Mouse (Mus musculus) cerebellum, postnatal 4 days (tissue): ENCODE data around the gene Susd4.

Experiments
- DNase-seq, 2 experiments: peaks; one replicate each; pipeline ENCODE4 v3.0.0; 2022; ENCODE audit warnings: low spot score in 2 of 2, mixed read lengths in 1 of 2

Susd4 gene

DNA sequence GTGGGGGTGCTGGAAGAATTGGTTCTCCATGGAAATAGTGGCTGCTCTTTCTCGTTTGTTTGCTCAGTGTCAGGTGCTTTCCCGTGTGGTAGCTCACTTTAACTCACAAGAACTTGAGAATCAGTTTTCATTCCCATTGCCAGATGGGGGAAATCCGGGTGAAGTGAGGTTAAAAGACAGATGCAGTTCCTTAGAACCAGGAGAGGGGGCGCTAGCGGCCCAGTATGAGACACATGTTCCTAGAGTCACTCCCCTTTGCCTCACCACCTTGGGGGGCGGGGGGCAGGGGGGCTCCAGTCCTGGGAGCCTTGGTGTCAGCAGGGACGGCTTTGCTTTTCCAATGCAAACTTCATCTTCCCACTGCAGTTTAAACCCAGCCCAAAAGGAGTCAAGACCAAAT is 23.4 kb downstream of the Susd4 start:
- no peak for DNase-seq

DNA sequence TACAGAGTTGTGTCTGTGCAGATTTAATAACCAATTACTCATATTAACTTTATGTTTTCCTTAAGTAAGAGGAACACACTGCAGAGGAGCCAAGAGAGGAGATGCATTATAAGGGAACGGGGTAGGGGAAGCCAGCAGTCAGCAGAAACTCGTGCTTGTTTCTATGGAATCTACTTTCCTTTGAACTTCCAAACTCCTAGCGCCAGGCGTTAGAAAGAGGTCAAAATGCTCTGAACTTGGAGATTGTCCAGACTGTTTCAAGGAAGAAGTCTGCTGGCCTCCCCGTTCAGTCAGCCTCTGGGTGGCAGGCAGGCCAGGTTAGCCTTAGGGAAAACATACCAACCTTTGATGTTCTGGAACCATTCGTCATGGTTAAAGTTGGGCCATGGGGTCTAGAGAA is 25.2 kb downstream of the Susd4 start:
- DNase-seq: no peak

DNA sequence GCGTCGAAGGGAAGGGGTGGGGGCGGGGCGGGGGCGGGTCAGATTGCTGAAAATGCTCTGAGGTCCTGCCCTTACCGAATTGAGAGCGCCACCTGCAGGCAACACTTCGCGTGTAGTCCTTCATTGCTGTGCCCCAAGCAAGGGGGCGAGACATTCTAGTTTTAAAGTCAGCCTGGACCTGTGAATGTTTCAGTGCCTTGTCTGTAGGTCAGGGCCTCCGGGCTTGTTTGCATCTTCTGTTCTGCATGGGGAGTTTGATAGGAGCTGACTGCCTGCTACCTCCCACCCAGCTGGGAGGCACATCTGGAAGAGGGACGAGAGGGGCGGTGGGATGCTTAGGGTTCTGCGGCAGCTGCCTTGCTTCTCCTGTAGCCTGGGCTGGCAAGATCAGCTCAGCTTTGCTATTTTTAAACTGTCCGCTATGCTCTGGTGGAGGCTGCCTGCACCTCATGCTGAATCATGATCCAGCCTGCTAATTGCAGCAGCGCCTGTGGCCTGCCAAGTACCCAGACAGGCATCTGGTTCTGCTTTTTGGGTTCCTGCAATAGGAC is 28.9 kb downstream of the Susd4 start:
- peak; percentile 49 to 66 for DNase-seq

DNA sequence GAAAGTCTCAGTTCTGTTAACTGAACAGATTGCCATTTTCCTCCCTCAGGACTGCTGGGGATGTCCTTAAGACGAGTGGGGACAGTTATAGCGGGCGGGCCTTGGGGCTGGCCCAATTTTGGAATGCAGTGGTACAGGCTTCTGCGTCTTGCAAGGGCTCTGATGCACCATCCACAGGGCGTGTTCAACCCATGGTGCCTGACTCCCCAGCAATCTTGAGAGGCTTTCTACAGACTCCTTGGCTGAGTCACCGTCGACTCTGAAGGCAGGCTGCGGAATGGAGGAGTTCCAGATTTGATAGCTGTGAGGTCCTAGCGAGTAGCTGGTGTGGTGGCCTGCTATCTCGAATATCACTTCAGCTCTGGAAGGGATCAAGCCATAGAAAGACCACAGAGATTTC is 30.6 kb downstream of the Susd4 start:
- DNase-seq: no peak

DNA sequence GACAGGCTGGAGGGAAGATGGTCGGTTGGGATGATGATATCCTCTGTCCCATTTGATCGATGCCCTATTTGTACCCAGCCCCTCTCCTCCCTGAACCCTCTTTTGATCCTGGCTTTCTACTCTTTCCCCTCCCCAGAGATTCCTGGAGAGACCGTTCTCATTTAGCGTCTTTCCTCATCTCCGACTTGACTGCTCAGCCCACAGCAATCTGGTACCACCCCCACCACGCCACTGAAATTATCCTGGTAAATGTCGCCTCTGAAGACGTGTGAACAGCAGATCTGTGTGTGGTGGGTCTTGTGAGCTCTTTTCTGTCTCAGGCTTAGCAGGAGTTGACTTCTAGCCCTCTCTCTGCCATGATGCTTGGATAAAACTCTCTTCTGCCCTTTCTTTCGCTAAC is 31.0 kb downstream of the Susd4 start:
- DNase-seq: no peak

DNA sequence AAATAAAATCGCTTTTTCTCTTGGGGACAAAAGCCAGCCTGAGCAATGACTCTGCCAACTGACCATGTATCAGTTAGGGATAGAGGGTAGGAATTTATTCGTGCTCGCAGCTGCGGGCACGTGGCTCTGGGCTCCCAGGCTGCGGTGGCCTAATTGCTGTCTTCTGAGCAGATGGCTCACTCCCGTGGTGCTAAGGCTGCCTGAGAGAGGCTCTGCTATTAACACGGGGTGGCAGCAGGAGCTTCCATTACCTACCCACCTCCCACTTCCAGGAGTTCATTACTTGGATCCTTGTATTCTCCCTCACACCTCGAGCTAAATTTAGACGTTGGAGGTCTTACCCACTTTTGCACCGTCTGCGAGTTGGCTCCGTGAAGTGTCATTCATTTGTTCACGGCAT is 33.4 kb downstream of the Susd4 start:
- DNase-seq: no peak

DNA sequence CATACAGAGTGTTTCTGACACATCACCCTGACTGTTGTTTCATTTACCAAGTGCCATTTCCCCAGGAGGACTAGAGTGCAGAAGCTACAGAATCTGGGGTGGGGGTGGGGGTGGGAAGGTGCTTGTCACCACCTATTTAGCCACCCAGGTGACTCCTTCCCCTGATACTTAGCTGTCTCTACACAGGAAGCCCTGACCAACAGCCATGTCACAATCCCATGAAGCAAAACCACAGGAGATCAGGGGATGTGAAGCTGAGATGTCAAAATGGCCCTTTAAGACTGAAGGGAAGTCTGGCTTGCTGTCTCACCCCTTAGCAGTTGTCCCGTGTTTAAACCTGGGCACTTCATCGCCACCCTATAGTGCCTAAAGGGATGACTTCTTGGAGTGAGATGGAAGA is 37.9 kb downstream of the Susd4 start:
- no peak for DNase-seq

DNA sequence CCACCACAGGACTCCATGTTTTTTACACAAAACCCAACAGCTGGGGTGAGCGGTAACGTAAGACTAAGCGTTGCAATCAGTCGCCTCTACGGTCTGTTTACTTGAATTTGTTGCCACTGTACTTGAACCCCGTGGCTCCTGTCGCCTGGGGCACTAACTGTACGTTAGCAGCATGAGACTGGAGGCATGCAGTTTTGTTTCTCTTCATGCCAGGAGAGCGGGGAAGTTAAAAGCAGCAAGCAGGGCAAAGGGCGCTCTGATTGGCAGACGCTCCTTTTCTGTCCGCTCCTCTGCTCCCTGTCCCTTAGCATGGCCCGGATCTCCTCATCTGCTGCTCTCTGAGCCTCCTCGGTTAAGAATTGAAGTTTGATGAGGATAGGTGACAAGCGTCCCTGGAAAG is 39.2 kb downstream of the Susd4 start:
- DNase-seq: no peak

DNA sequence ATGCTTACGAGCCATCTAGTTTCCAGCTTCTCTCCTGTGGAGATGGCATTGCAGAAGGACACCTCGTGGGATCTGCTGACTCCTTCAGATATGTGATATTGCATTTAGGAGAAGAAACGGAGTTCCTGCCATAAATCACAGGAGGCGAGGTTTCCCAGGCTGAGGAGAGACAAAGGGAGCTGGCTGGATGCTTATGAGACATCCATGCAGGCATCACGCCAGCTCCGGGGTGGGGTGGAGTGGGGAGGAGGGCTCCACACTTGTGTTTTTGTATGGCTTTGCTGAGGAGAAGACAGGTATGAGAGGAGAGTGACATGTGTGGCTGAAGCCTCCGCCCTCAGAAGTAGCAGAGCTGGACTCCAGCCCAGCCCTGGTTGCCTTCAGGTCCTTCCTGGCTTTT is 50.3 kb downstream of the Susd4 start:
- DNase-seq: no peak

DNA sequence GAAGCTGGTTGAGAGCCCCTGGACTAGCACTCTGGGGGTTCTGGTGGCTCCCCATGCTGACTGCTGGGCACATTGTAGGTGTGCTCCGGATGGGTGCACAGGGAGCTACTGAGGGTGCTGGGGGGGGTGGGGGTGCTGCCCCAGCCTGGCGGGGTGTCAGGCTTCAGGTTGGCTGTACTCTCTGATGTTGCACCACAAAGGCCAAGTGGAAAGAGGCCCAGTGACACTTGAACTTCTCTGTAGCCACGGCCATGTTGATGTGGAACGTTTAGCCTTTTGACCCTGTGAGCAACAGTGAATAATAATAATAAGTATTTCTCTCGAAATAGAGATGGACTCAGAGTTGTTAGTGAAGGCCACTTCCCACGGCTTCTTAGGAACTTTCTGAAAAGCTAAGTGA is 50.9 kb downstream of the Susd4 start:
- DNase-seq: no peak

DNA sequence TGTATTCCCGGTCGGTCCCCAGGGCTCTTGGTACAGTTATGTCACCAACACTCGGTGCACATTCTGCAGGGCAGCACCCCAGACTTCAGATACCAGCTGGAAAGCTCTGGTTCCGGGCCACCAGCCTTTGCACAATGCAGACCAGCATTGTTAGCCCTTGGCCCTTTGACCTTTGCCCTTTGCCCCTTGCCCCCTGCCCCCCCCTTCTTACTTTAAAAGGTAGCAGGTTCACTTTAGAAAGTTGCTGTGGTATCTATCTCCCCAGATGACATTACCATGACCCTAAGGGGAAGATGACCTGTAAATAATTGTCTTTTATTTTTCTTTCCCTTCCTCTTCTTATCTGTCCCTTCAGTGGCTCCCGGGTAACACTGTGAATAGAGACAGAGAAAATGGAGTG is 53.4 kb downstream of the Susd4 start:
- no peak for DNase-seq

DNA sequence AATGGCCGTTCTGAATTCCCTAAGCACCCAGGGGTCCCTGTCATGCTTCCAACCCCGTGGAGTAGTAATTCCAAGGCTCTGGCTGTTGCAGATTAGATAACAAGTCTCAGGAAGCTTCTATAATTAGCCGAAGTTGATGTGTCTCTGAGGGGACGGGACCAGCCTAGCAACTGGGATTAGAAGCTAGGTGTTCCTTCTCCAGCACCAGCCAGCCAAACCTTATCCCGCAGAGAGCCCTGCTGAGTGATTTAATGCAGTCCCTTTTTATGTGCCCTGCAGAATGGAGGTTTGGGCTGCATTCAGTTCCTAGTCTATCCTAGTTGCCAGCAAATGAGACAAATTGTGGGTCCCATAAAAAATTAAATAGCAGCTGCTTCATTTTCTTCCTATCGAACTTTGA is 54.0 kb downstream of the Susd4 start:
- no peak for DNase-seq

DNA sequence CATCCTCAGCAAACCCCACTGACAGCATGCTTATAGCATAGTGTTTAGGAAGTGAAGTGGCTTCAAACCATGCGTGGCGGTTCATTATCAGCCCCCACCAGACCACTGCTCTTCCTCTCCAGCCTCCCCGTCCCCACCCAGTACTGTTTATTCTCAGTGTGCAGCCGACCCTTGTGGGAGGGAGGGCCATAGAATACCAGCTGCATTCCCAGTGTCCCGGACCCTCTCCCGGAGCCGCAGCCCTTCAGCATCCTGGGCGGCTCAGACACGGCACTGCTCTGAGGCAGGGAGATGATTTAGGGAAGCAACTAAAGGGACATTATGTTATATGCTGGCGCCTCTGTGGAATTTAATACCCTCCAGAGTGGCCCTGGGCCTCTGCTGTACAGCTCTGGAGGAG is 55.3 kb downstream of the Susd4 start:
- no peak for DNase-seq

DNA sequence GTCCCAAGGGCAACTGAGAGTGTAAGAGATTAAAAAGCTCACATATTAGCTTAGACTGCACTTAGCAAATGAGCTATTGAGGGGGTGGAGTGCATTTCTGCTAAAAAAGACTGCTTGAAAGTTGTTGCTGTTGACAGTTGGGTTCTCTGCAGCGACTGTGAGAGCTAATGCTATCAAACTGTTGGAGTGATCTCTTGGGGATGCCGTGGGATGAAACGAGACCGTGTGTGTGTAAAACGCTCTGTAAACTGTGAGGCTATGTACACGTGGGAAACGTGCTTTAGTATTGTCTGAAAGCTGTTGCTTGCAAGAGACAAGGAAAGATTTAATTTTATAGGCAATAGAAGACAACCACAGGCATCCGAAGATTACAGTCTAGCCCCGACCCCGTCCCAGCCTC is 59.1 kb downstream of the Susd4 start:
- no peak for DNase-seq

DNA sequence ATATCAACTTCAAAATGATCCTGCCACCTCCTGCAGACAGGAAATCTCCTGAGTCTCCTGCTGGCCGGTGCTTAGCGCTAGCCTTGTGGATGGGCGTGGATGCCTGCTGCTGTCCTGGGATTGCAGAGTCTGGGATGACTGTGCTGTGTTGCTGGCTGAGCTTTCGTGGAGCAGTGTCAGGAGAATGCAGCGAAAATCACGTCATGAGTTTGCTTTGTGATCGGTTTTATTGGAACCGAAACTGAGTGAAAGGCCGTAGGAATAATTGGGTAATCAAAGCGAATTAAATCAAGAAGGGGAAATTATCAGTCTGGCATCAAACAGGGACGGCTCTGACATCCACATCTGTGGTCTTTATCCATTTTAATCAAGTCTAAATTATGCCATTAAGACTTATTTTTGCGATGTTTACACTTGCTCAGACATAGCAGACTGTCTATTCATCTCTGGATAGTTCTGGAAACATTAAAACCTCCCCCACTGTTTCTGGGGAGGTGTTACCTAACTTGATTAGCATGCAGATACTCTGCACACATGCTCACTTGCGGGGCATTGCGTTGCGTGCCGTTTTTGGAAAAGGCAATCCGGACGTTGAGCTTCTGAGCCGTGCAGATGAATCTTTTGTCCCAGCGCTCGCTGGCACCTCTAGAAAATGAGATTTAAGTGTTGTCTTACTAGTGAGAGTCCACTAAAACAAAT is 60.2 kb downstream of the Susd4 start:
- DNase-seq: no peak

DNA sequence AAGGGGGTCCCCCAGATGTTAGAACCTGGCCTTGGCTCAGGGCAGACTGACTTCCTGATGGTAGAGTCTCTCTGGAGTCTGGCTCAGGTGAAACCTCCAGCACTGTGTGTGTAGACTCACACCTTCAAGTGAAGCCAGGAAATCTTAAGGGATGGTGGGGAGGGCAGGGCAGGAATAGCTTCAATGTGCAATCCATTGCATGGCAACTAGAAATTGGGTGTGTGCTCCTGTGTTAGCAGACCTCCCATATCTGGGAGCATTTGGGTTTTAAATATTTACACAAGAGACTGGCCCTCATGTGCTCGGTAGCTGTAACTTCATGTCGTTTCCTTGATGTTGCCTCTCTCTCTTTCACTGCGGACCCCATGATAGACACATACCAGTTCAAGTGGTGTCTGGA is 62.9 kb downstream of the Susd4 start:
- DNase-seq: no peak

DNA sequence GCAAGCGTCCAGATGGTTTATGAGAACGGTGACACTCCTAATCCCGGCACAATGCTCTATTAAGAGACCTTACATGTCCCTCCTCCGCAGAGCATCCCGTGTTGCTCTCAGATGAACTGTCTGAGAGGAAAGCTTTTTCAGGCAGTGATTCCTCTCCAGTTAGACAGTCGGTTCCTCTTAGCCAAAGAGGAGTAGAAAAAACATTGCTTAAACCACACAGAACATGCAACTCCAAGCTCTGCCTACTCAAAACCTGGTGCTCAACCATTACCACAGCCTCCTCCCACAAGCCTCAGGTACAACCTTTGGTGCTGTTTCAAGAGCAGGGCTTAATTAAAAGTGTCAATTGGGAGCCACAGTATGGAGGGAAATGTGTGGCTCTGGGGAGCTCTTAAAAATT is 74.4 kb downstream of the Susd4 start:
- no peak for DNase-seq

DNA sequence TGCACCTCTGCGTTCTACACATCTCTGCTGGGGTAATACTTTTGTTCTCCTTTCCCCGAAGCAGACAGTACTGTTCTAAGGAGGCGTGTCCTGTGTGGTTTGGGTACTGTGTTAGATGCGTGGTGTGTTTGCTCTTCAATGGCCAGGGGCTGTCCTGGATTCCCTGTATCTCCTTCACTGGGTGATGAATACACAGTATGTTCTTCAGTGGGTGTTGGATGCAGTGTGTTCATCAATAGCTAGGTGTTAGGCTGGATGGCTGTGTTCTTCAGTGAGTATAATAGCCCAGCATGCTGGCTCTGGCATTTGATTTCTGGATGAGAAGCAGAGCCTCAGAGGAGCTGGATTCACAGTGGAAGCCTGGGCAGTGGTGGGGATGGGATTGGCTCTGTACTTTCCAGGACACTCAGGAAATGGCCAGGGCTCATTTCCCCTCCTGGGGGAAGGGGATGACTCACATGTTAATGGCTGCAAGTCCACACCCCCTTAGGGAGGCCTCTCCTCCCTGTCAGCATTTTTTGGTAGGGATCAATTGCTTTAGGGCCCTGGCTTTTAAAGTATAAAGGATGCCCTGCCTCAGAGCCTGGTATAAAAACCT is 75.8 kb downstream of the Susd4 start:
- no peak for DNase-seq

DNA sequence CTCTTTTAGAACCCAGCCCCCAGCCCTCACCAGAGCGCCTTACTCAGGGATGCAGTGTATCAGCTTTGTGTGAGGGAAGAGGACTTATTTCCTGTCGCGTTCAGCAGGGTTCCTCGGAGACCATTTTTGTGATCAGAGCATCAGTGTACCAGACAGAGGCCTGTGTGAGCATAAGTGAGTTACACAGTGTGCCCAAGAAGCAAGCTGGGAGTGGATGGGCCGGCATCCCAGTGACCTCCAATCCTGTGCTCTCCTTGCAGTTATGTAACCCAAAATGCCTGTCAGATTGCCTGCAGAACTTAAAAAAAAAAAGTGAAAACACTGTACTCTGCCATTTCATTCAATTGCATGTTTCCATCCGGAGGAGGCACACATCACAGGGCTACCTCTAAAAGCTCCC is 76.4 kb downstream of the Susd4 start:
- no peak for DNase-seq

DNA sequence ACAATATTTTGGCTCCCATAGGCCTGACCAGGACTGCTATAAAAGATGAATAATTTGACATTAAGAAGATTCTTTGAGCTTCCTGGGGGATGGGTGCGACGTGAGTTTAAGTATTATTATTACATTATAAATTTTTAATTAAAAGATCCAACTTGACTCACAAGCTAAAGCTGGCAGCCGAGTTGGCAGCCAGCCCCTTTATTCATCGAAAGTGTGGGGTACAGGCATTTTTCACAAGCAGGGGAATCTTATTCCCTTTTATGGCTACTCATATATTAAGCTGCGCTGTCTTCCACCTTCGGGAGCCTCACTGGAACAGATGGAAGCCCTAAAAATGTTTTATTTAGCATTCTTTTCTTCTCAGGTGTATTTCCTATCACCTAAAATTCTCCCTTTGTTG is 76.9 kb downstream of the Susd4 start:
- no peak for DNase-seq

DNA sequence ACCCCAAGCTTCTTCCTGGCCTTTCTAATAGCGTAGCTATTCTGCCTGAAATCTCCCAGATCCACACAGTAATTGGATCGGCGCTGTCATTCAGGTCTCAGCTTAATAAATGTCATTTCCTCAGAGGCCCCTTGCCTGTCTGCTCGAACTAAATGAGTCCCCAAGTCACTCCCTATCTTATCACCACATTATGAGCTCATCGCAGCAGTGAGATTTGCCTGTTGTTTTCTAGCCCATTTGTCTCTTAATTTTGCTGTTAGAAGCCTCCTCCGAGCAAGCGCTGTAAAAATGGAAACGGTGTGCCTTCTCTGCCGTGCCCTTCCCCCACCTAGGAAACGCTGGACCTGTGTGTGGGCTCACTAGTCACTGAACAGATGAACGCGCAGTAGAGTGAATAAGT is 85.9 kb downstream of the Susd4 start:
- no peak for DNase-seq

DNA sequence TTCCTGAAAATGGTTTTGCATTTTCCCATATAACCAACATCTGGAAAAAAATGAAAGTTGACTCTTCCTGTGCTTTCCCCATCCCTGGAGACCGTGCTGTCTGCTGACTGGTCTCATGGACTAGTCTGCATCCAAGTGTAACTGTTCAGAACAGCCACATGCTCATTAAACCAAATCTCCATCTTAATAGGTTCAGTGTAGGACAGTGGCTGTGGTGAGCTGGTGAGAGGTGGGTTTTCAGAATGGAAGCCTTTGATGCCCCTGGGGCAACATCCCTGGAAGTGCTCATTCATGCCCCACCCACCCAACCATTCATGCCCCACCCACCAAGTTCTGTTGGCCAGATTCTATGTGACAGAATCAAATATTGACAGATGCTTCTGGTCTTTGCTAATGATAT is 86.4 kb downstream of the Susd4 start:
- DNase-seq: no peak

DNA sequence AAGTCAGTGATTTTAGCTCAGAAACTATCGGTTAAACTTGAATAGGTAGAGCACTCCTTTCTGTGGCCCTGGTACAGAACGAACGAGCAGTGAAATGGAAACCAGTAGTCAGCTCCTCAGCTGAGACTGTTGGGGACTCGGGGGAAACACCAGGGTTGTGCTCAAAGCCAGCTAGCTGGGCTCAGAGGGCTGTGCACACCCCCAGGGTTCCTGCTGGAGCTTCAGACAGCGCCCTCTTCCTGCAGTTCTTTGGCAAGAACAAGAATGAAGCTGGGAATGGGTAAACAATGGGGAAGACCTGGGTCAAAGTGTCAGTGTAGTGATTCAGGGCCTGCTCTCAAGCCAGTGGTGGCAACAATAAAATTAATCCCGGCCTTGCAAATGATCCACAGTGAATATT is 88.5 kb downstream of the Susd4 start:
- DNase-seq: no peak

DNA sequence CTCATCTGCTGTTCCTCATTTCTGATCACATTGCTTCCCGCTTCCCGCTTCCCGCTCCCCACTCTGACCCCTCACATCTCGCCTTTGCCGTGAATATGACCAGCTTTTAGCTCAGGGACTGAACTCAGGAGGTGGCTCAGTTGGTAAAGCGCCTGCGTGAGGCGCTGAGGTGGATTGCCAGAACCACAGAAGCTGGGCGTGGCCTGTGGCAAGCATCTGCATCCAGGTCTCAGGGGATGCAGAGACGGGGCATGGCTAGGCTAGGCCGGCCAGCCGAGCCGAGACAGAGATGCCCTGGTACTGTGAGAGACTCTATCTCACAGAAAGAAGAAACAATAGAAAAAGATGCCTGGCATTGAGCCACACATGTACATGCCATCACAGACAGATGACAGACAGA is 93.0 kb downstream of the Susd4 start:
- DNase-seq: no peak
